In genomic region chr2:156814893-156815292, GRCm38 (mm10) we compare ENCODE assay signal across 14 mouse cellular contexts. TPM values are rescaled to one million over a fixed set of nuclear protein-coding genes. Genes with fewer than 3 reads are reported as not detected.
A peak's percentile ranks its signal among the peaks of the same experiment; 100 is the strongest.
DNase-seq lines count a peak whose midpoint lies in the region; ATAC-seq lines count a peak whose summit lies in the region.
"Had no signal": no experiment of that assay in that cellular context is flagged by ENCODE, and none has a peak within 500 bp of the region (broad histone marks: within the 10 kb centered on the region; RNA-seq: fewer than 3 reads in every experiment).

No protein-coding gene starts in this region.

- ATAC-seq in hindbrain, embryonic 12.5 days (ENCODE audit: low FRiP score) = no peak
- no peak for ATAC-seq in hindbrain, embryonic 16.5 days
- ATAC-seq in midbrain, embryonic 13.5 days = no peak
- no peak for ATAC-seq in midbrain, embryonic 16.5 days
- 0 out of 2 replicates have a peak, but pooled peaks have one; percentile 23 for ATAC-seq in intestine, embryonic 16.5 days
- no peak for ATAC-seq in stomach, embryonic 15.5 days (ENCODE audit: insufficient read depth, low FRiP score, low read depth)
- ATAC-seq: activated CD4-positive, CD25-positive, alpha-beta regulatory T cell, adult 4 months had no signal

- no peak overlapping the region for H3K27ac ChIP-seq in hindbrain, embryonic 12.5 days
- no peak overlapping the region for H3K27ac ChIP-seq in hindbrain, embryonic 16.5 days (ENCODE audit: low read depth, low read length)
- H3K27ac ChIP-seq in midbrain, embryonic 13.5 days = 0 out of 2 replicates have a peak overlapping the region, but pooled peaks have one; percentile 35
- no peak overlapping the region for H3K27ac ChIP-seq in midbrain, embryonic 16.5 days (ENCODE audit: low read length)
- peak overlapping the region; percentile 39 for H3K27ac ChIP-seq in intestine, embryonic 16.5 days (ENCODE audit: low read length)
- peak overlapping the region; percentile 67 for H3K27ac ChIP-seq in stomach, embryonic 15.5 days
- H3K27ac ChIP-seq: layer of hippocampus, adult 2 months had no signal

- no peaks in the 10 kb centered on the region for H3K36me3 ChIP-seq in hindbrain, embryonic 12.5 days
- H3K36me3 ChIP-seq in hindbrain, embryonic 16.5 days (ENCODE audit: control insufficient read depth, insufficient read depth, low read length) = no peaks in the 10 kb centered on the region
- H3K36me3 ChIP-seq in midbrain, embryonic 13.5 days = no peaks in the 10 kb centered on the region
- no peaks in the 10 kb centered on the region for H3K36me3 ChIP-seq in midbrain, embryonic 16.5 days (ENCODE audit: control insufficient read depth, insufficient read depth, low read length)
- no peaks in the 10 kb centered on the region for H3K36me3 ChIP-seq in intestine, embryonic 16.5 days (ENCODE audit: control insufficient read depth, insufficient read depth, low read length)
- H3K36me3 ChIP-seq in stomach, embryonic 15.5 days = no peaks in the 10 kb centered on the region

- H3K4me1 ChIP-seq in hindbrain, embryonic 12.5 days = peaks cover 12% of the 10 kb centered on the region
- H3K4me1 ChIP-seq in hindbrain, embryonic 16.5 days (ENCODE audit: control insufficient read depth, insufficient read depth, low read depth, low read length) = peaks cover 4% of the 10 kb centered on the region; the same call in 1 of the 2 replicates
- peaks cover 24% of the 10 kb centered on the region for H3K4me1 ChIP-seq in midbrain, embryonic 13.5 days (replicated peaks)
- no peaks in the 10 kb centered on the region for H3K4me1 ChIP-seq in midbrain, embryonic 16.5 days (ENCODE audit: control insufficient read depth, insufficient read depth, low read length)
- H3K4me1 ChIP-seq in intestine, embryonic 16.5 days (ENCODE audit: control insufficient read depth, insufficient read depth, low read length) = peaks cover 13% of the 10 kb centered on the region
- peaks cover 13% of the 10 kb centered on the region; the same call in 1 of the 2 replicates for H3K4me1 ChIP-seq in stomach, embryonic 15.5 days

- no peaks in the 10 kb centered on the region for H3K9me3 ChIP-seq in hindbrain, embryonic 12.5 days (replicated peaks)
- no peaks in the 10 kb centered on the region for H3K9me3 ChIP-seq in hindbrain, embryonic 16.5 days (ENCODE audit: control insufficient read depth, low read length)
- no peaks in the 10 kb centered on the region for H3K9me3 ChIP-seq in midbrain, embryonic 13.5 days
- no peaks in the 10 kb centered on the region for H3K9me3 ChIP-seq in midbrain, embryonic 16.5 days (replicated peaks; ENCODE audit: control insufficient read depth, low read length, poor library complexity, severe bottlenecking)
- H3K9me3 ChIP-seq in intestine, embryonic 16.5 days (ENCODE audit: control insufficient read depth, low read length) = no peaks in the 10 kb centered on the region
- no peaks in the 10 kb centered on the region for H3K9me3 ChIP-seq in stomach, embryonic 15.5 days

- 0 out of 2 replicates have a peak overlapping the region, but pooled peaks have one; percentile 25 for H3K9ac ChIP-seq in hindbrain, embryonic 12.5 days
- H3K9ac ChIP-seq in hindbrain, embryonic 16.5 days (ENCODE audit: low read depth, low read length) = no peak overlapping the region
- H3K9ac ChIP-seq in midbrain, embryonic 13.5 days (replicated peaks) = 0 out of 2 replicates have a peak overlapping the region, but pooled peaks have one; percentile 44
- no peak overlapping the region for H3K9ac ChIP-seq in midbrain, embryonic 16.5 days (ENCODE audit: low read depth, low read length)
- H3K9ac ChIP-seq in intestine, embryonic 16.5 days (ENCODE audit: low read depth, low read length) = no peak overlapping the region; the same call in 1 of the 2 replicates
- no peak overlapping the region for H3K9ac ChIP-seq in stomach, embryonic 15.5 days

- WGBS in hindbrain, embryonic 12.5 days = 26% methylated on average over 5 of the region's 5 CpGs
- WGBS in hindbrain, embryonic 16.5 days = 23% methylated on average over 5 of the region's 5 CpGs
- 41% methylated on average over 5 of the region's 5 CpGs for WGBS in midbrain, embryonic 13.5 days
- WGBS in midbrain, embryonic 16.5 days = 39% methylated on average over 5 of the region's 5 CpGs
- WGBS in intestine, embryonic 16.5 days = 19% methylated on average over 5 of the region's 5 CpGs
- 17% methylated on average over 5 of the region's 5 CpGs for WGBS in stomach, embryonic 15.5 days

- no peak overlapping the region for H3K4me2 ChIP-seq in hindbrain, embryonic 12.5 days (replicated peaks)
- H3K4me2 ChIP-seq in hindbrain, embryonic 16.5 days (ENCODE audit: low read length) = no peak overlapping the region
- no peak overlapping the region for H3K4me2 ChIP-seq in midbrain, embryonic 13.5 days (replicated peaks)
- no peak overlapping the region for H3K4me2 ChIP-seq in midbrain, embryonic 16.5 days (ENCODE audit: low read length)
- H3K4me2 ChIP-seq in intestine, embryonic 16.5 days (ENCODE audit: low read depth, low read length) = no peak overlapping the region
- H3K4me2 ChIP-seq in stomach, embryonic 15.5 days = no peak overlapping the region

- no peaks in the 10 kb centered on the region for H3K27me3 ChIP-seq in hindbrain, embryonic 12.5 days
- H3K27me3 ChIP-seq in hindbrain, embryonic 16.5 days (replicated peaks; ENCODE audit: control insufficient read depth, insufficient read depth, low read length) = no peaks in the 10 kb centered on the region
- no peaks in the 10 kb centered on the region for H3K27me3 ChIP-seq in midbrain, embryonic 13.5 days
- H3K27me3 ChIP-seq in midbrain, embryonic 16.5 days (ENCODE audit: control insufficient read depth, insufficient read depth, low read depth, low read length) = no peaks in the 10 kb centered on the region
- no peaks in the 10 kb centered on the region for H3K27me3 ChIP-seq in intestine, embryonic 16.5 days (replicated peaks; ENCODE audit: control insufficient read depth, insufficient read depth, low read length)
- H3K27me3 ChIP-seq in stomach, embryonic 15.5 days (replicated peaks) = no peaks in the 10 kb centered on the region

- DNase-seq in layer of hippocampus, postnatal 14 days (ENCODE audit: low spot score in 2 of 2) = no peak
- no peak for DNase-seq in frontal cortex, postnatal 14 days (ENCODE audit: low spot score in 2 of 2)
- DNase-seq: cerebellum, adult 9-11 months; gastrocnemius, postnatal 10 days; thymus, postnatal 36 days had no signal

- H3K4me3 ChIP-seq in hindbrain, embryonic 12.5 days = no peak overlapping the region
- H3K4me3 ChIP-seq in hindbrain, embryonic 16.5 days (ENCODE audit: low read length) = no peak overlapping the region
- H3K4me3 ChIP-seq in midbrain, embryonic 13.5 days (replicated peaks) = no peak overlapping the region
- no peak overlapping the region for H3K4me3 ChIP-seq in midbrain, embryonic 16.5 days (ENCODE audit: low read depth, low read length)
- H3K4me3 ChIP-seq in intestine, embryonic 16.5 days (ENCODE audit: low read length) = no peak overlapping the region
- H3K4me3 ChIP-seq in stomach, embryonic 15.5 days (replicated peaks) = no peak overlapping the region
- H3K4me3 ChIP-seq: layer of hippocampus, adult 2 months; megakaryocyte, embryonic 14.5 days had no signal

RNA-seq across cellular contexts. Expression of gene Tgif2, which starts 24.9 kb away (rescaled TPM):
- 60.1 and 64.4 TPM in 2 replicates for polyA plus RNA-seq in hindbrain, embryonic 12.5 days (2016; fragmentation: Nextera tagmentation; extraction: Ambion mirVana)
- polyA plus RNA-seq in hindbrain, embryonic 16.5 days (2015; fragmentation: Nextera tagmentation; extraction: Ambion mirVana) = 16.0 and 20.4 TPM in 2 replicates
- polyA plus RNA-seq in midbrain, embryonic 13.5 days (2015; fragmentation: Nextera tagmentation; extraction: Ambion mirVana) = 35.2 and 44.5 TPM in 2 replicates
- 12.5 and 14.1 TPM in 2 replicates for polyA plus RNA-seq in midbrain, embryonic 16.5 days (2015; fragmentation: Nextera tagmentation; extraction: Ambion mirVana)
- polyA plus RNA-seq in intestine, embryonic 16.5 days (2015; fragmentation: Nextera tagmentation; extraction: Ambion mirVana) = 28.3 and 28.6 TPM in 2 replicates
- polyA plus RNA-seq in stomach, embryonic 15.5 days (2015; fragmentation: Nextera tagmentation; extraction: Ambion mirVana) = 41.5 and 45.9 TPM in 2 replicates
- 1 to 10 TPM; 2.7 to 3.0 TPM for total RNA-seq in layer of hippocampus, postnatal 14 days (2021)

RNA-seq across cellular contexts. Expression of gene Myl9, which starts 39.7 kb away (rescaled TPM):
- polyA plus RNA-seq in hindbrain, embryonic 12.5 days (2016; fragmentation: Nextera tagmentation; extraction: Ambion mirVana) = 122 and 144 TPM in 2 replicates
- 46.9 and 52.0 TPM in 2 replicates for polyA plus RNA-seq in hindbrain, embryonic 16.5 days (2015; fragmentation: Nextera tagmentation; extraction: Ambion mirVana)
- 33.0 and 37.4 TPM in 2 replicates for polyA plus RNA-seq in midbrain, embryonic 13.5 days (2015; fragmentation: Nextera tagmentation; extraction: Ambion mirVana)
- polyA plus RNA-seq in midbrain, embryonic 16.5 days (2015; fragmentation: Nextera tagmentation; extraction: Ambion mirVana) = 33.7 and 38.8 TPM in 2 replicates
- polyA plus RNA-seq in intestine, embryonic 16.5 days (2015; fragmentation: Nextera tagmentation; extraction: Ambion mirVana) = 1,232 and 1,258 TPM in 2 replicates
- polyA plus RNA-seq in stomach, embryonic 15.5 days (2015; fragmentation: Nextera tagmentation; extraction: Ambion mirVana) = 1,258 and 1,308 TPM in 2 replicates
- 10 to 100 TPM; 22.3 to 24.9 TPM for total RNA-seq in layer of hippocampus, postnatal 14 days (2021)
- polyA plus RNA-seq: activated CD4-positive, CD25-positive, alpha-beta regulatory T cell, adult 4 months had no signal

RNA-seq across cellular contexts. Expression of gene 4930518I15Rik, which starts 42.9 kb away (rescaled TPM):
- polyA plus RNA-seq in hindbrain, embryonic 12.5 days (2016; fragmentation: Nextera tagmentation; extraction: Ambion mirVana) = 10.0 and 10.7 TPM in 2 replicates
- 6.9 and 8.1 TPM in 2 replicates for polyA plus RNA-seq in hindbrain, embryonic 16.5 days (2015; fragmentation: Nextera tagmentation; extraction: Ambion mirVana)
- polyA plus RNA-seq in midbrain, embryonic 13.5 days (2015; fragmentation: Nextera tagmentation; extraction: Ambion mirVana) = 13.0 and 15.4 TPM in 2 replicates
- polyA plus RNA-seq in midbrain, embryonic 16.5 days (2015; fragmentation: Nextera tagmentation; extraction: Ambion mirVana) = 9.2 and 10.2 TPM in 2 replicates
- polyA plus RNA-seq in intestine, embryonic 16.5 days (2015; fragmentation: Nextera tagmentation; extraction: Ambion mirVana) = 5.1 and 5.3 TPM in 2 replicates
- 8.1 and 9.1 TPM in 2 replicates for polyA plus RNA-seq in stomach, embryonic 15.5 days (2015; fragmentation: Nextera tagmentation; extraction: Ambion mirVana)
- total RNA-seq in layer of hippocampus, postnatal 14 days (2021) = 1 to 10 TPM; 3.4 to 3.5 TPM

RNA-seq across cellular contexts. Expression of gene Rab5if, which starts 48.0 kb away (rescaled TPM):
- 170 and 175 TPM in 2 replicates for polyA plus RNA-seq in hindbrain, embryonic 12.5 days (2016; fragmentation: Nextera tagmentation; extraction: Ambion mirVana)
- polyA plus RNA-seq in hindbrain, embryonic 16.5 days (2015; fragmentation: Nextera tagmentation; extraction: Ambion mirVana) = 138 and 151 TPM in 2 replicates
- polyA plus RNA-seq in midbrain, embryonic 13.5 days (2015; fragmentation: Nextera tagmentation; extraction: Ambion mirVana) = 143 and 158 TPM in 2 replicates
- polyA plus RNA-seq in midbrain, embryonic 16.5 days (2015; fragmentation: Nextera tagmentation; extraction: Ambion mirVana) = 139 and 147 TPM in 2 replicates
- polyA plus RNA-seq in intestine, embryonic 16.5 days (2015; fragmentation: Nextera tagmentation; extraction: Ambion mirVana) = 295 and 299 TPM in 2 replicates
- 224 and 234 TPM in 2 replicates for polyA plus RNA-seq in stomach, embryonic 15.5 days (2015; fragmentation: Nextera tagmentation; extraction: Ambion mirVana)
- 100 to 1,000 TPM; 108 to 114 TPM for total RNA-seq in layer of hippocampus, postnatal 14 days (2021)

Comparison
In these comparisons a context has a peak if more than half of its experiments do, and no peak if none do; other contexts are left out.
1. H3K27ac ChIP-seq: peak in midbrain, embryonic 13.5 days (single experiment), intestine, embryonic 16.5 days (single experiment) and stomach, embryonic 15.5 days (single experiment); none in hindbrain, embryonic 12.5 days (single experiment), hindbrain, embryonic 16.5 days (single experiment) and midbrain, embryonic 16.5 days (single experiment).
2. H3K9ac ChIP-seq: peak in hindbrain, embryonic 12.5 days (single experiment) and midbrain, embryonic 13.5 days (single experiment); none in hindbrain, embryonic 16.5 days (single experiment), midbrain, embryonic 16.5 days (single experiment), intestine, embryonic 16.5 days (single experiment) and stomach, embryonic 15.5 days (single experiment).